Mouse (Mus musculus): ENCODE measurements around the gene Stxbp5. TPM values are rescaled to one million over a fixed set of nuclear protein-coding genes. Genes with fewer than 3 reads are reported as not detected.
"Not testable (repeated sequence)": the region's sequence is repeated elsewhere in the genome, so short reads cannot be mapped to it uniquely, and the experiment has no call there.

Gene Stxbp5
- polyA plus RNA-seq, 1 experiment = 0.24 TPM

GRCm38 (mm10) chr10:9897852-9898251, 3.0 kb downstream of the Stxbp5 start:
- no peaks in the 10 kb centered on the region for H3K9me3 ChIP-seq (ENCODE audit: control insufficient read depth, low read length)
- peaks cover 18% of the 10 kb centered on the region for H3K36me3 ChIP-seq (ENCODE audit: control insufficient read depth)
- no peak overlapping the region for H3K4me3 ChIP-seq (replicated peaks)
- H3K4me1 ChIP-seq (ENCODE audit: control insufficient read depth) = peaks cover 27% of the 10 kb centered on the region
- TF ChIP-seq GATA1 (IDR thresholded peaks at IDR 0.05; ENCODE audit: low read length) (no peak), TAL1 (IDR thresholded peaks at IDR 0.05; ENCODE audit: low read length) (no peak)
- no peaks in the 10 kb centered on the region for H3K27me3 ChIP-seq (ENCODE audit: control insufficient read depth)

GRCm38 (mm10) chr10:9893562-9893961, 7.3 kb downstream of the Stxbp5 start:
- Histone ChIP-seq H3K4me3 (replicated peaks) (no peak overlapping the region), H3K36me3 (ENCODE audit: control insufficient read depth) (peaks cover 21% of the 10 kb centered on the region), H3K4me1 (ENCODE audit: control insufficient read depth) (no peaks in the 10 kb centered on the region; the same call in 1 of the 2 replicates), H3K27me3 (ENCODE audit: control insufficient read depth) (no peaks in the 10 kb centered on the region), H3K9me3 (ENCODE audit: control insufficient read depth, low read length) (no peaks in the 10 kb centered on the region)
- TF ChIP-seq TAL1 (IDR thresholded peaks at IDR 0.05; ENCODE audit: low read length) (no peak), GATA1 (IDR thresholded peaks at IDR 0.05; ENCODE audit: low read length) (no peak)

GRCm38 (mm10) chr10:9889651-9890050, 11.2 kb downstream of the Stxbp5 start:
- no peak overlapping the region for H3K4me3 ChIP-seq (replicated peaks)
- TF ChIP-seq TAL1 (IDR thresholded peaks at IDR 0.05; ENCODE audit: low read length) = no peak
- no peak for TF ChIP-seq GATA1 (IDR thresholded peaks at IDR 0.05; ENCODE audit: low read length)
- peaks cover 27% of the 10 kb centered on the region for H3K36me3 ChIP-seq (ENCODE audit: control insufficient read depth)
- no peaks in the 10 kb centered on the region for H3K9me3 ChIP-seq (ENCODE audit: control insufficient read depth, low read length)
- H3K27me3 ChIP-seq (ENCODE audit: control insufficient read depth) = no peaks in the 10 kb centered on the region
- H3K4me1 ChIP-seq (ENCODE audit: control insufficient read depth) = no peaks in the 10 kb centered on the region

GRCm38 (mm10) chr10:9888655-9889054, 12.2 kb downstream of the Stxbp5 start:
- Histone ChIP-seq H3K4me1 (ENCODE audit: control insufficient read depth) (no peaks in the 10 kb centered on the region), H3K9me3 (ENCODE audit: control insufficient read depth, low read length) (no peaks in the 10 kb centered on the region), H3K4me3 (replicated peaks) (no peak overlapping the region), H3K27me3 (ENCODE audit: control insufficient read depth) (no peaks in the 10 kb centered on the region), H3K36me3 (ENCODE audit: control insufficient read depth) (peaks cover 19% of the 10 kb centered on the region)
- TF ChIP-seq TAL1 (IDR thresholded peaks at IDR 0.05; ENCODE audit: low read length) (no peak), GATA1 (IDR thresholded peaks at IDR 0.05; ENCODE audit: low read length) (no peak)

- peaks cover 11% of the 10 kb centered on the region for H3K36me3 ChIP-seq (ENCODE audit: control insufficient read depth)
- H3K4me3 ChIP-seq (replicated peaks); H3K9me3 ChIP-seq (ENCODE audit: control insufficient read depth, low read length); H3K4me1 ChIP-seq (ENCODE audit: control insufficient read depth); H3K27me3 ChIP-seq (ENCODE audit: control insufficient read depth): not testable (repeated sequence)
Measured at GRCm38 (mm10) chr10:9881781-9882320, 19.0 kb downstream of the Stxbp5 start.

GRCm38 (mm10) chr10:9880070-9880728, 20.7 kb downstream of the Stxbp5 start:
- H3K9me3 ChIP-seq (ENCODE audit: control insufficient read depth, low read length) = no peaks in the 10 kb centered on the region
- H3K27me3 ChIP-seq (ENCODE audit: control insufficient read depth) = no peaks in the 10 kb centered on the region
- TF ChIP-seq GATA1 (IDR thresholded peaks at IDR 0.05; ENCODE audit: low read length) = no peak
- TF ChIP-seq TAL1 (IDR thresholded peaks at IDR 0.05; ENCODE audit: low read length) = no peak
- peaks cover 5% of the 10 kb centered on the region for H3K36me3 ChIP-seq (ENCODE audit: control insufficient read depth)
- no peaks in the 10 kb centered on the region for H3K4me1 ChIP-seq (ENCODE audit: control insufficient read depth)
- no peak overlapping the region for H3K4me3 ChIP-seq (replicated peaks)

- Histone ChIP-seq H3K4me3 (replicated peaks) (no peak overlapping the region), H3K4me1 (ENCODE audit: control insufficient read depth) (no peaks in the 10 kb centered on the region), H3K36me3 (ENCODE audit: control insufficient read depth) (peaks cover 5% of the 10 kb centered on the region; the same call in 1 of the 2 replicates), H3K27me3 (ENCODE audit: control insufficient read depth) (no peaks in the 10 kb centered on the region), H3K9me3 (ENCODE audit: control insufficient read depth, low read length) (no peaks in the 10 kb centered on the region)
- no peak for TF ChIP-seq TAL1 (IDR thresholded peaks at IDR 0.05; ENCODE audit: low read length)
- no peak for TF ChIP-seq GATA1 (IDR thresholded peaks at IDR 0.05; ENCODE audit: low read length)
Measured at GRCm38 (mm10) chr10:9878821-9879489, 21.9 kb downstream of the Stxbp5 start.

- no peaks in the 10 kb centered on the region for H3K4me1 ChIP-seq (ENCODE audit: control insufficient read depth)
- no peak overlapping the region for H3K4me3 ChIP-seq (replicated peaks)
- H3K9me3 ChIP-seq (ENCODE audit: control insufficient read depth, low read length) = no peaks in the 10 kb centered on the region
- no peaks in the 10 kb centered on the region for H3K27me3 ChIP-seq (ENCODE audit: control insufficient read depth)
- peaks cover 5% of the 10 kb centered on the region for H3K36me3 ChIP-seq (ENCODE audit: control insufficient read depth)
- TF ChIP-seq GATA1 (IDR thresholded peaks at IDR 0.05; ENCODE audit: low read length) (no peak), TAL1 (IDR thresholded peaks at IDR 0.05; ENCODE audit: low read length) (no peak)
Measured at GRCm38 (mm10) chr10:9875905-9876304, 25.0 kb downstream of the Stxbp5 start.

GRCm38 (mm10) chr10:9872143-9872542, 28.7 kb downstream of the Stxbp5 start:
- TF ChIP-seq TAL1 (IDR thresholded peaks at IDR 0.05; ENCODE audit: low read length) = no peak
- TF ChIP-seq GATA1 (IDR thresholded peaks at IDR 0.05; ENCODE audit: low read length) = no peak
- Histone ChIP-seq H3K4me3 (replicated peaks) (no peak overlapping the region), H3K9me3 (ENCODE audit: control insufficient read depth, low read length) (no peaks in the 10 kb centered on the region), H3K27me3 (ENCODE audit: control insufficient read depth) (no peaks in the 10 kb centered on the region), H3K36me3 (ENCODE audit: control insufficient read depth) (peaks cover 2% of the 10 kb centered on the region), H3K4me1 (ENCODE audit: control insufficient read depth) (no peaks in the 10 kb centered on the region)

Measured in erythroblast, embryonic 14.5 days (primary cell).